Mouse (Mus musculus) spleen, adult 2 months (tissue): Measurements from ENCODE around the gene Hey2.

Experiments used
- CTCF ChIP-seq: fragments of 200-500 bp; IDR thresholded peaks from 2 replicates; pipeline ENCODE4 v1.5.1; 2011; ENCODE audit warnings: mild to moderate bottlenecking, inconsistent platforms; ENCODE audit not compliant: insufficient read depth, insufficient read length, insufficient replicate concordance; ENCODE audit errors: extremely low read depth
- POLR2A ChIP-seq: fragments of 200-500 bp; IDR thresholded peaks from 2 replicates; pipeline ENCODE4 v1.6.1; 2011; ENCODE audit warnings: low read depth, low read length, inconsistent platforms

DNA sequence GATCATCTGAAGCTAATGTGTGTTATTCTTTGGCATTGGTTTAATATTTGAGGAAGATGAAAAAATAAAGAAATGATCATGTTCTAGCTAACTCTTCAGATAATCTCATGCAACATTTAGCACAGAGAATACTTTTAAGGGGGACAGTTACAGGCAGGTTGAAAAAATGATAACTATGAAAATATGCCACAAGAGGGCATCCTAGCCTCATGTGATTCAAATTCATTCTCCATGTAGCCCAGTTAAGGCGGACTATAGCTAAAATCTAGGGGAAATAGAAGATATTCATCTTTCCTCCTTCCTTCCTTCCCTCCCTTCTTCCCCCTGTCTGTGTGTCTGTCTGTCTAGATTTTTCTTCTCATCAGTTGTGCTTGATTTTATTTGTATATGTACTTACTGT, 17.6 kb downstream of the Hey2 start:
- no peak for TF ChIP-seq POLR2A
- TF ChIP-seq CTCF = no peak
